23 mouse cellular contexts compared by ENCODE assay signal in the genomic region with DNA sequence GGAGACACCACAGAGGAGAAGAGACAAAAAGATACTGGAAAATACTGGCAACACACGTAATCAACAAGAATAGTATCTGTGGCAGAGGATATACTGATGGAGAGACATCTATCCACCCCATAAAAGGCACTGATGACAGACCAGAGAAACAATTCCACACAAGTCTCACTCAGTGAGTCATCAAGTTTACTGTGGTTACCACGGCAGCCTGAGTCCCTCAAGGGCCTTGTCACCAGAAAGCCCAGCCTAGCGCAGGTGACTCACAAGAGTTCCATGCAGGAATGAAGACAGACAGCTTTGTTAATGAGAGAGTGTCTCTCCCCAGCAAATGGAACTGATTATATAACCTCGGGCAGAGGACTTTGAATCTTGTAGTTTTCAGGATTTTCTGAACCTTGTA.
A peak's percentile ranks its signal among the peaks of the same experiment; 100 is the strongest.
DNase-seq lines count a peak whose midpoint lies in the region; ATAC-seq and TF ChIP-seq lines count a peak whose summit lies in the region.
"Had no signal": no experiment of that assay in that cellular context is flagged by ENCODE, and none has a peak within 500 bp of the region (broad histone marks: within the 10 kb centered on the region; RNA-seq: fewer than 3 reads in every experiment).

No protein-coding gene starts in this region.

- TF ChIP-seq POLR2A in embryonic fibroblast, embryonic 13.5 days (IDR thresholded peaks at IDR 0.05; ENCODE audit: low read depth, low read length): no peak

- no peaks in the 10 kb centered on the region for H3K9me3 ChIP-seq in heart, embryonic 11.5 days (replicated peaks; ENCODE audit: control insufficient read depth, low read length)

- no peak for TF ChIP-seq CTCF in C2C12 (IDR thresholded peaks at IDR 0.05; ENCODE audit: control insufficient read depth, insufficient read depth, insufficient read length)
- TF ChIP-seq CTCF in embryonic fibroblast, embryonic 13.5 days (IDR thresholded peaks at IDR 0.05; ENCODE audit: borderline replicate concordance, insufficient read depth, low read length): no peak

- ATAC-seq in heart, embryonic 11.5 days (replicated peaks; ENCODE audit: insufficient number of reproducible peaks, low FRiP score, low TSS enrichment): no peak
- ATAC-seq: activated CD4-positive, CD25-positive, alpha-beta regulatory T cell, adult 4 months; CD4-positive, CD25-positive, alpha-beta regulatory T cell, adult 4 months; hindbrain, postnatal 0 days; liver, postnatal 0 days had no signal

- H3K27me3 ChIP-seq in C2C12 (ENCODE audit: control insufficient read depth, insufficient read depth, insufficient read length): no peaks in the 10 kb centered on the region
- H3K27me3 ChIP-seq in heart, embryonic 11.5 days (ENCODE audit: control insufficient read depth, insufficient read depth, low read length): no peaks in the 10 kb centered on the region
- H3K27me3 ChIP-seq: heart, embryonic 12.5 days had no signal

- peak; percentile 23 for DNase-seq in heart, adult 11 months
- no peak for DNase-seq in heart, postnatal 14 days
- DNase-seq in adrenal gland, adult 8-10 months: peak; percentile 46
- DNase-seq in ovary, adult 18-20 months (ENCODE audit: low spot score): no peak
- DNase-seq in spleen, postnatal 36 days (ENCODE audit: low spot score in 2 of 2): no peak
- DNase-seq: cerebellum, postnatal 14 days; gastrocnemius, postnatal 25 days; heart, postnatal 4 days; kidney, adult 18-20 months; kidney, postnatal 25 days; liver; liver, postnatal 0 days; lung, postnatal 36 days; retina, postnatal 1 day; thymus, postnatal 36 days had no signal

- H3K79me2 ChIP-seq in C2C12 (ENCODE audit: control insufficient read depth, insufficient read depth): no peaks in the 10 kb centered on the region

- H3K27ac ChIP-seq in embryonic fibroblast, embryonic 13.5 days (ENCODE audit: insufficient read depth, low read length): peak overlapping the region; percentile 85
- H3K27ac ChIP-seq in heart, embryonic 11.5 days (ENCODE audit: low read depth, low read length): no peak overlapping the region
- H3K27ac ChIP-seq: hindbrain, postnatal 0 days had no signal

- 42% methylated on average over 4 of the region's 4 CpGs for WGBS in heart, embryonic 11.5 days (ENCODE audit: insufficient replicate concordance)

- no peaks in the 10 kb centered on the region for H3K79me3 ChIP-seq in C2C12 (ENCODE audit: low read depth)

- H3K36me3 ChIP-seq in C2C12 (ENCODE audit: control insufficient read depth, insufficient read depth): no peaks in the 10 kb centered on the region
- H3K36me3 ChIP-seq in heart, embryonic 11.5 days (ENCODE audit: control insufficient read depth, insufficient read depth, low read length): no peaks in the 10 kb centered on the region
- H3K36me3 ChIP-seq: heart, embryonic 12.5 days had no signal

- H3K9ac ChIP-seq in heart, embryonic 11.5 days (ENCODE audit: low read depth, low read length): no peak overlapping the region
- H3K9ac ChIP-seq: heart, embryonic 12.5 days; liver, postnatal 0 days had no signal

- intact Hi-C loops in heart, postnatal 14 days (cut with DNase I): no loop called here

- no peak overlapping the region for H3K4me2 ChIP-seq in heart, embryonic 11.5 days
- H3K4me2 ChIP-seq: heart, embryonic 12.5 days; midbrain, embryonic 11.5 days had no signal

- H3K4me3 ChIP-seq in C2C12 (ENCODE audit: insufficient read depth, poor library complexity, severe bottlenecking): no peak overlapping the region
- H3K4me3 ChIP-seq in embryonic fibroblast, embryonic 13.5 days (ENCODE audit: insufficient read depth, low read length): no peak overlapping the region
- H3K4me3 ChIP-seq in heart, embryonic 11.5 days (ENCODE audit: low read depth, low read length): no peak overlapping the region
- H3K4me3 ChIP-seq: heart, embryonic 12.5 days had no signal

- H3K4me1 ChIP-seq in embryonic fibroblast, embryonic 13.5 days (ENCODE audit: control insufficient read depth, insufficient read depth, low read length): no peaks in the 10 kb centered on the region; the same call in 1 of the 2 replicates
- H3K4me1 ChIP-seq in heart, embryonic 11.5 days (ENCODE audit: control insufficient read depth, insufficient read depth, low read length): no peaks in the 10 kb centered on the region
- H3K4me1 ChIP-seq: heart, embryonic 12.5 days had no signal

- H3ac ChIP-seq in C2C12 (ENCODE audit: control insufficient read depth, insufficient read length, low read depth): no peak overlapping the region

TF ChIP-seq in C2C12, 6 proteins besides CTCF, POLR2A, EP300 and RAD21:
- peak; percentile 49 for TF ChIP-seq MYOD1 (IDR thresholded peaks at IDR 0.05; ENCODE audit: control insufficient read depth, insufficient read length, low read depth)
- TF ChIP-seq CEBPB (IDR thresholded peaks at IDR 0.05; ENCODE audit: low read depth): no peak
- no peak for TF ChIP-seq MYOG (IDR thresholded peaks at IDR 0.05; ENCODE audit: control insufficient read depth, extremely low read depth, insufficient read length)
- peak; percentile 26 for TF ChIP-seq MAX (IDR thresholded peaks at IDR 0.05)
- peak; percentile 78 for TF ChIP-seq FOSL1 (IDR thresholded peaks at IDR 0.05; ENCODE audit: insufficient read depth, low read length, poor library complexity, severe bottlenecking)
TF ChIP-seq in C2C12: peak in this region for 3.

Comparison
In these comparisons a context has a peak if more than half of its experiments do, and no peak if none do; other contexts are left out.
1. DNase-seq: peak in heart, adult 11 months (single experiment) and adrenal gland, adult 8-10 months (single experiment); none in heart, postnatal 14 days (0 of 2), ovary, adult 18-20 months (single experiment) and spleen, postnatal 36 days (0 of 2).